Mouse (Mus musculus) cerebellum, adult 18-20 months (tissue): ENCODE measurements at regions not wholly inside any gene's neighbourhood (a gene's known extent, or its start where the extent isn't known, plus 50 kb on each side); places are given as distances from the start of the nearest gene placed in this dataset.
"Not testable (repeated sequence)": the region's sequence is repeated elsewhere in the genome, so short reads cannot be mapped to it uniquely, and the experiment has no call there.

Source experiments
- DNase-seq, 2 experiments: peaks; one replicate each; pipeline ENCODE4 v3.0.0; 2021

- DNase-seq: no peak
Measured at GRCm38 (mm10) chr14:45807767-45808166, 149.8 kb upstream of the Ddhd1 start.

GRCm38 (mm10) chr14:45809491-45809890 lies 151.5 kb upstream of the Ddhd1 start:
- no peak for DNase-seq

- no peak for DNase-seq
Measured at GRCm38 (mm10) chr14:45810101-45810500, 152.2 kb upstream of the Ddhd1 start.

GRCm38 (mm10) chr14:45810630-45811029 lies 152.7 kb upstream of the Ddhd1 start:
- DNase-seq: no peak

GRCm38 (mm10) chr14:45815598-45815997 lies 157.7 kb upstream of the Ddhd1 start:
- no peak for DNase-seq

GRCm38 (mm10) chr14:45816611-45817010 lies 158.7 kb upstream of the Ddhd1 start:
- not testable (repeated sequence) for DNase-seq

GRCm38 (mm10) chr14:45817756-45818155 lies 159.8 kb upstream of the Ddhd1 start:
- DNase-seq: no peak

- no peak for DNase-seq
Measured at GRCm38 (mm10) chr14:45824601-45825000, 166.7 kb upstream of the Ddhd1 start.

GRCm38 (mm10) chr14:45826023-45826422 lies 168.1 kb upstream of the Ddhd1 start:
- DNase-seq: no peak

- DNase-seq: no peak
Measured at GRCm38 (mm10) chr14:45827096-45827495, 169.2 kb upstream of the Ddhd1 start.

- DNase-seq: no peak
Measured at GRCm38 (mm10) chr14:45830457-45830856, 172.5 kb upstream of the Ddhd1 start.

GRCm38 (mm10) chr14:45837039-45837438 lies 179.1 kb upstream of the Ddhd1 start:
- no peak for DNase-seq

- no peak for DNase-seq
Measured at GRCm38 (mm10) chr14:45843829-45844228, 185.9 kb upstream of the Ddhd1 start.

- no peak for DNase-seq
Measured at GRCm38 (mm10) chr14:45850588-45850987, 192.6 kb upstream of the Ddhd1 start.

GRCm38 (mm10) chr14:45878428-45878827 lies 220.5 kb upstream of the Ddhd1 start:
- DNase-seq: peak; percentile 22 to 32

GRCm38 (mm10) chr14:45920783-45921182 lies 262.8 kb upstream of the Ddhd1 start:
- no peak for DNase-seq

- no peak for DNase-seq
Measured at GRCm38 (mm10) chr14:45943581-45943980, 285.6 kb upstream of the Ddhd1 start.

- DNase-seq: no peak
Measured at GRCm38 (mm10) chr14:45944101-45944500, 286.2 kb upstream of the Ddhd1 start.

- no peak for DNase-seq
Measured at GRCm38 (mm10) chr14:45944506-45944905, 286.6 kb upstream of the Ddhd1 start.

- no peak for DNase-seq
Measured at GRCm38 (mm10) chr14:45956624-45957023, 298.7 kb upstream of the Ddhd1 start.

GRCm38 (mm10) chr14:45962474-45962873 lies 304.5 kb upstream of the Ddhd1 start:
- DNase-seq: no peak

GRCm38 (mm10) chr14:45964043-45964442 lies 306.1 kb upstream of the Ddhd1 start:
- DNase-seq: no peak

GRCm38 (mm10) chr14:45983206-45983857 lies 325.4 kb upstream of the Ddhd1 start:
- DNase-seq: no peak

GRCm38 (mm10) chr14:45984135-45984892 lies 326.4 kb upstream of the Ddhd1 start:
- no peak for DNase-seq
